Mouse (Mus musculus): ENCODE measurements at regions not wholly inside any gene's neighbourhood (a gene's known extent, or its start where the extent isn't known, plus 50 kb on each side); places are given as distances from the start of the nearest gene placed in this dataset.

- H3K27ac ChIP-seq (ENCODE audit: low read depth, low read length) = no peak overlapping the region
- no peaks in the 10 kb centered on the region; the same call in 1 of the 2 replicates for H3K9me3 ChIP-seq (ENCODE audit: control insufficient read depth, low read length)
- no peaks in the 10 kb centered on the region for H3K36me3 ChIP-seq (ENCODE audit: control insufficient read depth, insufficient read depth, low read length)
- H3K4me2 ChIP-seq (replicated peaks; ENCODE audit: low read depth, low read length) = no peak overlapping the region
- WGBS = 83% methylated on average over 2 of the region's 2 CpGs
- no peak overlapping the region for H3K9ac ChIP-seq (ENCODE audit: low read depth, low read length)
- DNase-seq (ENCODE audit: low spot score) (no peak), ATAC-seq (ENCODE audit: low FRiP score) (no peak)
- H3K4me1 ChIP-seq (replicated peaks; ENCODE audit: control insufficient read depth, insufficient read depth, low read length) = no peaks in the 10 kb centered on the region
- no peak overlapping the region for H3K4me3 ChIP-seq (ENCODE audit: low read depth, low read length)
- no peaks in the 10 kb centered on the region for H3K27me3 ChIP-seq (ENCODE audit: control insufficient read depth, insufficient read depth, low read length)
Measured at GRCm38 (mm10) chr1:69397676-69398075, 289.4 kb downstream of the Ikzf2 start.

- Histone ChIP-seq H3K4me3 (ENCODE audit: low read depth, low read length) (no peak overlapping the region), H3K9ac (ENCODE audit: low read depth, low read length) (no peak overlapping the region), H3K27me3 (ENCODE audit: control insufficient read depth, insufficient read depth, low read length) (no peaks in the 10 kb centered on the region), H3K4me1 (replicated peaks; ENCODE audit: control insufficient read depth, insufficient read depth, low read length) (no peaks in the 10 kb centered on the region), H3K4me2 (replicated peaks; ENCODE audit: low read depth, low read length) (no peak overlapping the region), H3K36me3 (ENCODE audit: control insufficient read depth, insufficient read depth, low read length) (no peaks in the 10 kb centered on the region), H3K9me3 (ENCODE audit: control insufficient read depth, low read length) (no peaks in the 10 kb centered on the region), H3K27ac (ENCODE audit: low read depth, low read length) (no peak overlapping the region)
- no peak for ATAC-seq (ENCODE audit: low FRiP score)
- no peak for DNase-seq (ENCODE audit: low spot score)
- 91% methylated on average over 1 of the region's 1 CpGs for WGBS
Measured at GRCm38 (mm10) chr1:69382374-69382773, 274.5 kb upstream of the Erbb4 start.

GRCm38 (mm10) chr1:69379741-69380140, 271.9 kb upstream of the Erbb4 start:
- H3K9me3 ChIP-seq (ENCODE audit: control insufficient read depth, low read length) = no peaks in the 10 kb centered on the region
- no peak overlapping the region for H3K4me2 ChIP-seq (replicated peaks; ENCODE audit: low read depth, low read length)
- H3K4me3 ChIP-seq (ENCODE audit: low read depth, low read length) = no peak overlapping the region
- ATAC-seq (ENCODE audit: low FRiP score) = no peak
- WGBS = 91% methylated on average over 7 of the region's 7 CpGs
- H3K27ac ChIP-seq (ENCODE audit: low read depth, low read length) = no peak overlapping the region
- H3K27me3 ChIP-seq (ENCODE audit: control insufficient read depth, insufficient read depth, low read length) = no peaks in the 10 kb centered on the region
- DNase-seq (ENCODE audit: low spot score) = no peak
- no peaks in the 10 kb centered on the region for H3K36me3 ChIP-seq (ENCODE audit: control insufficient read depth, insufficient read depth, low read length)
- no peaks in the 10 kb centered on the region for H3K4me1 ChIP-seq (replicated peaks; ENCODE audit: control insufficient read depth, insufficient read depth, low read length)
- no peak overlapping the region for H3K9ac ChIP-seq (ENCODE audit: low read depth, low read length)

GRCm38 (mm10) chr1:69376923-69377706, 269.3 kb upstream of the Erbb4 start:
- H3K36me3 ChIP-seq (ENCODE audit: control insufficient read depth, insufficient read depth, low read length) = no peaks in the 10 kb centered on the region
- ATAC-seq (ENCODE audit: low FRiP score) (no peak), DNase-seq (ENCODE audit: low spot score) (no peak)
- H3K27ac ChIP-seq (ENCODE audit: low read depth, low read length) = no peak overlapping the region
- 96% methylated on average over 46 of the region's 46 CpGs for WGBS
- no peaks in the 10 kb centered on the region for H3K9me3 ChIP-seq (ENCODE audit: control insufficient read depth, low read length)
- no peak overlapping the region for H3K4me2 ChIP-seq (replicated peaks; ENCODE audit: low read depth, low read length)
- no peaks in the 10 kb centered on the region for H3K4me1 ChIP-seq (replicated peaks; ENCODE audit: control insufficient read depth, insufficient read depth, low read length)
- H3K27me3 ChIP-seq (ENCODE audit: control insufficient read depth, insufficient read depth, low read length) = no peaks in the 10 kb centered on the region
- H3K9ac ChIP-seq (ENCODE audit: low read depth, low read length) = no peak overlapping the region
- no peak overlapping the region for H3K4me3 ChIP-seq (ENCODE audit: low read depth, low read length)

DNA sequence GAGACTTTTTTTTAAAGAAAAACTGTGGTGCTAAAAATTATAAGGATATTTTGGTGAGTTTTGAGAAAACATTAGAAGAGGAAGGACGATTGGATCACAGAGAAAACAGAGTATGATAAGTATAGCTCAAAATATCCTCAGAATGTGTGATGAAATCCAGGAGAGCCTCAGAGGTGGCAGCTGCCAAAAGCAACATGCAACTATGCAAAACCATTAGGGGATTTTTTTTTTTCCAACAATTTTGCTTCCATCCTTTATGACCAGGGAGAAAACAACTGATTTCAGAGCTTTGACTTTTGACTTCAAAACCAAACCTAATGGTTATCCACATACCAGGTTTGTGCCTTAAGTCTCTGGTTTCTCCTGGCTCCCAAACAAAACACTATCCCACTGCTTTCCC, 267.4 kb upstream of the Erbb4 start:
- no peak overlapping the region for H3K27ac ChIP-seq (ENCODE audit: low read depth, low read length)
- no peaks in the 10 kb centered on the region for H3K9me3 ChIP-seq (ENCODE audit: control insufficient read depth, low read length)
- no peaks in the 10 kb centered on the region for H3K36me3 ChIP-seq (ENCODE audit: control insufficient read depth, insufficient read depth, low read length)
- H3K4me3 ChIP-seq (ENCODE audit: low read depth, low read length) = no peak overlapping the region
- no peak overlapping the region for H3K9ac ChIP-seq (ENCODE audit: low read depth, low read length)
- H3K4me1 ChIP-seq (replicated peaks; ENCODE audit: control insufficient read depth, insufficient read depth, low read length) = no peaks in the 10 kb centered on the region
- H3K4me2 ChIP-seq (replicated peaks; ENCODE audit: low read depth, low read length) = no peak overlapping the region
- no peak for ATAC-seq (ENCODE audit: low FRiP score)
- no peak for DNase-seq (ENCODE audit: low spot score)
- H3K27me3 ChIP-seq (ENCODE audit: control insufficient read depth, insufficient read depth, low read length) = no peaks in the 10 kb centered on the region
- 68% methylated on average over 1 of the region's 1 CpGs for WGBS

DNA sequence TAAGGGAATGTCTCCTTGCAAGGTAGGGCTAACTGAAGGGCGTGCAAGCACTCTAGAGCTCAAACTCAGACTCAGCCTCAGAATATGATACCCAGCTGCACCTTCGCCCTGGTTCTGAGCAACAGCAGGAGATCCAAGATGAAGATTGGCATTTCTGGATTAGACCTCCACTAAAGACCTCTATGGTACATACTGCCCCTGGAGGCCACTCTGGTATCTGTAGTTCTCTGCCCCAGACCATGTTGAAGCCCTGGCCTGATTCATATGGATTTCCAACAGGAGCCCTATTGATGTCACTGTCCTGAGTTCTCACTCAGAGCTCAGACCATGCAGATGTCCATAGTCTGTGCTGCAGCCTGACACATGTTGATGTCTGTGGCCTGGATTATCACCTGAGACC, 262.2 kb upstream of the Erbb4 start:
- Histone ChIP-seq H3K4me1 (replicated peaks; ENCODE audit: control insufficient read depth, insufficient read depth, low read length) (no peaks in the 10 kb centered on the region), H3K36me3 (ENCODE audit: control insufficient read depth, insufficient read depth, low read length) (no peaks in the 10 kb centered on the region), H3K4me3 (ENCODE audit: low read depth, low read length) (no peak overlapping the region), H3K9me3 (ENCODE audit: control insufficient read depth, low read length) (no peaks in the 10 kb centered on the region), H3K27ac (ENCODE audit: low read depth, low read length) (no peak overlapping the region), H3K9ac (ENCODE audit: low read depth, low read length) (no peak overlapping the region), H3K27me3 (ENCODE audit: control insufficient read depth, insufficient read depth, low read length) (no peaks in the 10 kb centered on the region), H3K4me2 (replicated peaks; ENCODE audit: low read depth, low read length) (no peak overlapping the region)
- DNase-seq (ENCODE audit: low spot score) = no peak
- ATAC-seq (ENCODE audit: low FRiP score) = no peak
- 98% methylated on average over 2 of the region's 2 CpGs for WGBS

DNA sequence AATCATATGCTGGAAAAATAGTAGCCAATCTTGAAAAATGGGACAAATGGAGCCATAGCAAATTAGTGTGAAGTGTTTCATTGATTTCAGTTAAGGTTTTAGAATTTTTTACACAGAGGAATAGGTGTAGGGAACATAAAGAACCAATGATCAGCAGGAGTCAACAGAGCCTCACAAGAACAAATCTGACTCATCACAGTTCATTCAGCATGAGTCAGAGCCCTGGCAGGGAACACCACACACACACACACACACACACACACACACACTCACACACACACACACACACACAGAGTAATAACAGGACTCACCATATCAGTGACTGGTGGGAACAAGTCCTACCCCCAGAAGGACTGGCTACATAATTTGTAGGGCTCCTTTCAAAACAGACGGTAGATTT, 259.7 kb upstream of the Erbb4 start:
- H3K27me3 ChIP-seq (ENCODE audit: control insufficient read depth, insufficient read depth, low read length) = no peaks in the 10 kb centered on the region
- 82% methylated on average over 1 of the region's 1 CpGs for WGBS
- DNase-seq (ENCODE audit: low spot score) = no peak
- no peak overlapping the region for H3K27ac ChIP-seq (ENCODE audit: low read depth, low read length)
- ATAC-seq (ENCODE audit: low FRiP score) = no peak
- H3K36me3 ChIP-seq (ENCODE audit: control insufficient read depth, insufficient read depth, low read length) = no peaks in the 10 kb centered on the region
- no peaks in the 10 kb centered on the region for H3K4me1 ChIP-seq (replicated peaks; ENCODE audit: control insufficient read depth, insufficient read depth, low read length)
- no peaks in the 10 kb centered on the region for H3K9me3 ChIP-seq (ENCODE audit: control insufficient read depth, low read length)
- H3K9ac ChIP-seq (ENCODE audit: low read depth, low read length) = no peak overlapping the region
- H3K4me2 ChIP-seq (replicated peaks; ENCODE audit: low read depth, low read length) = no peak overlapping the region
- no peak overlapping the region for H3K4me3 ChIP-seq (ENCODE audit: low read depth, low read length)

DNA sequence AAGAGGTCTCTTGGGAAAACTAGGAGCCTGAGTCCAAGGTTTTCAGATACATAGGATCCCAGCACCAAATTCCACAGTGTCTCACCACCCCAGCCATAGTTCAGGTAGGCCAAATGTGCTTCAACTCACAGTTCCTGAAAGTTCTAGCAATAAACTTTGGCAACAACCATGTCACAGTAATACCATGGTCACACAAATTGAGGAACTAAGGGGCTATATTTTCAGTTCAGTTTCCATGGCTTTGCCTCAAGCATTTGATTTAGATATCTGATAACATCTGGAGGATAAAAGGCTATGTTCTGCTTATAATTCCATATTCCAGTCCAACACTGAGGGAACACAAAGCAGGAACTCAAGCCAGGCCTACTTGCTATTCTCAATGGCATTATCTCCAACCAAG, 256.2 kb upstream of the Erbb4 start:
- Histone ChIP-seq H3K9ac (ENCODE audit: low read depth, low read length) (no peak overlapping the region), H3K9me3 (ENCODE audit: control insufficient read depth, low read length) (no peaks in the 10 kb centered on the region), H3K27ac (ENCODE audit: low read depth, low read length) (no peak overlapping the region), H3K4me3 (ENCODE audit: low read depth, low read length) (no peak overlapping the region), H3K4me2 (replicated peaks; ENCODE audit: low read depth, low read length) (no peak overlapping the region), H3K36me3 (ENCODE audit: control insufficient read depth, insufficient read depth, low read length) (no peaks in the 10 kb centered on the region), H3K4me1 (replicated peaks; ENCODE audit: control insufficient read depth, insufficient read depth, low read length) (no peaks in the 10 kb centered on the region), H3K27me3 (ENCODE audit: control insufficient read depth, insufficient read depth, low read length) (no peaks in the 10 kb centered on the region)
- DNase-seq (ENCODE audit: low spot score) = no peak
- ATAC-seq (ENCODE audit: low FRiP score) = no peak

GRCm38 (mm10) chr1:69357548-69357947, 249.7 kb upstream of the Erbb4 start:
- H3K4me1 ChIP-seq (replicated peaks; ENCODE audit: control insufficient read depth, insufficient read depth, low read length) = no peaks in the 10 kb centered on the region
- 89% methylated on average over 7 of the region's 7 CpGs for WGBS
- H3K36me3 ChIP-seq (ENCODE audit: control insufficient read depth, insufficient read depth, low read length) = no peaks in the 10 kb centered on the region
- no peak overlapping the region for H3K4me3 ChIP-seq (ENCODE audit: low read depth, low read length)
- no peak for DNase-seq (ENCODE audit: low spot score)
- H3K4me2 ChIP-seq (replicated peaks; ENCODE audit: low read depth, low read length) = no peak overlapping the region
- no peaks in the 10 kb centered on the region for H3K9me3 ChIP-seq (ENCODE audit: control insufficient read depth, low read length)
- H3K27me3 ChIP-seq (ENCODE audit: control insufficient read depth, insufficient read depth, low read length) = no peaks in the 10 kb centered on the region
- no peak for ATAC-seq (ENCODE audit: low FRiP score)
- no peak overlapping the region for H3K27ac ChIP-seq (ENCODE audit: low read depth, low read length)
- no peak overlapping the region for H3K9ac ChIP-seq (ENCODE audit: low read depth, low read length)

Data from hindbrain, embryonic 11.5 days (tissue).